Mouse (Mus musculus) heart, embryonic 15.5 days (tissue): Measurements from ENCODE around the gene Tsc22d4. TPM values are rescaled to one million over a fixed set of nuclear protein-coding genes. Genes with fewer than 3 reads are reported as not detected.

ENCODE experiments used
- ATAC-seq: fragments of 200-750 bp; cut with Nextera tagmentation; replicated peaks from 2 replicates; pipeline ENCODE4 v1.8.0; 2017; ENCODE audit warnings: low read depth, moderate TSS enrichment; ENCODE audit not compliant: insufficient number of reproducible peaks, insufficient read depth, low FRiP score
- H3K27ac ChIP-seq: fragments of 300-500 bp; sonication (generic); 2 replicates; pipeline ENCODE4 v1.5.1; 2015; ENCODE audit warnings: mild to moderate bottlenecking, inconsistent platforms
- H3K27me3 ChIP-seq: fragments of 300-500 bp; sonication (generic); 2 replicates; pipeline ENCODE4 v1.6.1; 2015; ENCODE audit warnings: inconsistent platforms
- H3K36me3 ChIP-seq: fragments of 300-500 bp; sonication (generic); 2 replicates; pipeline ENCODE4 v1.6.1; 2015; ENCODE audit warnings: mild to moderate bottlenecking, inconsistent platforms
- H3K4me1 ChIP-seq: fragments of 300-500 bp; sonication (generic); replicated peaks from 2 replicates; pipeline ENCODE4 v1.6.1; 2015; ENCODE audit warnings: inconsistent platforms
- H3K4me2 ChIP-seq: fragments of 300-500 bp; sonication (generic); 2 replicates; pipeline ENCODE4 v1.6.1; 2015; ENCODE audit warnings: inconsistent platforms, mild to moderate bottlenecking, moderate library complexity
- H3K4me3 ChIP-seq: fragments of 300-500 bp; sonication (generic); 2 replicates; pipeline ENCODE4 v1.5.1; 2015; ENCODE audit warnings: mild to moderate bottlenecking, inconsistent platforms
- H3K9ac ChIP-seq: fragments of 300-500 bp; sonication (generic); 2 replicates; pipeline ENCODE4 v1.6.1; 2015; ENCODE audit warnings: mild to moderate bottlenecking, inconsistent platforms
- H3K9me3 ChIP-seq: fragments of 300-500 bp; sonication (generic); replicated peaks from 2 replicates; pipeline ENCODE4 v1.6.1; 2016; ENCODE audit warnings: inconsistent platforms
- WGBS: fragments of 180-500 bp; shearing (Covaris S2); methylation state at CpG from one replicate; pipeline ENCODE4 v1.1.7; 2015; ENCODE audit warnings: mixed read lengths; 5-methylcytosine and 5-hydroxymethylcytosine counted together
- polyA plus RNA-seq: library from polyadenylated mRNA; unstranded; fragments of >200 nt; fragmentation: Nextera tagmentation; extraction: Ambion mirVana; gene quantifications from 2 replicates; pipeline ENCODE4 v1.2.1, GENCODE M21; 2015

The Tsc22d4 gene
- polyA plus RNA-seq, 1 experiment from 2014 or later, result 130 TPM

GRCm38 (mm10) chr5:137783901-137784540, 38.5 kb downstream of the Tsc22d4 start:
- no peaks in the 10 kb centered on the region for H3K9me3 ChIP-seq
- H3K4me1 ChIP-seq, result peaks cover 51% of the 10 kb centered on the region
- H3K36me3 ChIP-seq, result peaks cover 32% of the 10 kb centered on the region
- peak overlapping the region; percentile 90 for H3K9ac ChIP-seq
- H3K4me2 ChIP-seq, result peak overlapping the region; percentile 95
- no peak overlapping the region for H3K27ac ChIP-seq
- H3K4me3 ChIP-seq, result peak overlapping the region; percentile 86
- WGBS, result 60% methylated on average over 9 of the region's 9 CpGs
- ATAC-seq, result no peak
- H3K27me3 ChIP-seq, result no peaks in the 10 kb centered on the region

GRCm38 (mm10) chr5:137784546-137784945, 39.0 kb downstream of the Tsc22d4 start:
- Histone ChIP-seq H3K36me3 (peaks cover 32% of the 10 kb centered on the region), H3K4me3 (peak overlapping the region; percentile 86), H3K9ac (peak overlapping the region; percentile 90), H3K27me3 (no peaks in the 10 kb centered on the region), H3K4me1 (peaks cover 48% of the 10 kb centered on the region), H3K9me3 (no peaks in the 10 kb centered on the region), H3K4me2 (peak overlapping the region; percentile 95), H3K27ac (peak overlapping the region; percentile 100; the same call in 1 of the 2 replicates)
- 73% methylated on average over 14 of the region's 14 CpGs for WGBS
- ATAC-seq, result no peak

- Histone ChIP-seq H3K9ac (peak overlapping the region; percentile 90), H3K4me1 (peaks cover 40% of the 10 kb centered on the region), H3K27ac (peak overlapping the region; percentile 100), H3K27me3 (no peaks in the 10 kb centered on the region), H3K4me2 (peak overlapping the region; percentile 95), H3K36me3 (peaks cover 28% of the 10 kb centered on the region), H3K9me3 (no peaks in the 10 kb centered on the region), H3K4me3 (peak overlapping the region; percentile 86)
- under 1% methylated on average over 56 of the region's 62 CpGs for WGBS
- no peak for ATAC-seq
Observed at GRCm38 (mm10) chr5:137785164-137786031, 39.9 kb downstream of the Tsc22d4 start.

GRCm38 (mm10) chr5:137786109-137786942, 40.8 kb downstream of the Tsc22d4 start:
- peak overlapping the region; percentile 90 for H3K9ac ChIP-seq
- no peaks in the 10 kb centered on the region for H3K27me3 ChIP-seq
- under 1% methylated on average over 79 of the region's 79 CpGs for WGBS
- peak; percentile 92 for ATAC-seq
- H3K4me2 ChIP-seq, result peak overlapping the region; percentile 95
- peaks cover 20% of the 10 kb centered on the region for H3K36me3 ChIP-seq
- peak overlapping the region; percentile 100 for H3K27ac ChIP-seq
- H3K4me1 ChIP-seq, result peaks cover 39% of the 10 kb centered on the region
- H3K4me3 ChIP-seq, result peak overlapping the region; percentile 86
- no peaks in the 10 kb centered on the region for H3K9me3 ChIP-seq

- H3K36me3 ChIP-seq, result peaks cover 10% of the 10 kb centered on the region
- peak within 1 kb of the TSS; percentile 100 for H3K27ac ChIP-seq
- H3K9me3 ChIP-seq, result no peaks in the 10 kb centered on the region
- peaks cover 38% of the 10 kb centered on the region for H3K4me1 ChIP-seq
- H3K9ac ChIP-seq, result peak within 1 kb of the TSS; percentile 90
- H3K4me2 ChIP-seq, result peak within 1 kb of the TSS; percentile 95
- H3K4me3 ChIP-seq, result peak within 1 kb of the TSS; percentile 86
- under 1% methylated on average over 48 of the region's 48 CpGs for WGBS
- peak; percentile 54 for ATAC-seq
- H3K27me3 ChIP-seq, result no peaks in the 10 kb centered on the region
Observed at GRCm38 (mm10) chr5:137787151-137787928, 41.8 kb downstream of the Tsc22d4 start, which contains the start of the genes Mepce and Zcwpw1. Gene Mepce (minus strand): TSS chr5:137787655. Gene Zcwpw1 (plus strand): TSS chr5:137787798.

GRCm38 (mm10) chr5:137788171-137788570, 42.6 kb downstream of the Tsc22d4 start:
- ATAC-seq, result no peak
- H3K9me3 ChIP-seq, result no peaks in the 10 kb centered on the region
- 70% methylated on average over 24 of the region's 24 CpGs for WGBS
- H3K27me3 ChIP-seq, result no peaks in the 10 kb centered on the region
- peak overlapping the region; percentile 95 for H3K4me2 ChIP-seq
- no peak overlapping the region for H3K9ac ChIP-seq
- peaks cover 2% of the 10 kb centered on the region; the same call in 1 of the 2 replicates for H3K36me3 ChIP-seq
- peaks cover 30% of the 10 kb centered on the region for H3K4me1 ChIP-seq
- H3K27ac ChIP-seq, result no peak overlapping the region
- peak overlapping the region; percentile 86 for H3K4me3 ChIP-seq

GRCm38 (mm10) chr5:137788946-137789531, 43.5 kb downstream of the Tsc22d4 start:
- no peak overlapping the region for H3K4me3 ChIP-seq
- no peaks in the 10 kb centered on the region for H3K27me3 ChIP-seq
- no peak for ATAC-seq
- H3K4me1 ChIP-seq, result peaks cover 22% of the 10 kb centered on the region
- 87% methylated on average over 2 of the region's 2 CpGs for WGBS
- no peak overlapping the region for H3K4me2 ChIP-seq
- H3K36me3 ChIP-seq, result no peaks in the 10 kb centered on the region
- H3K27ac ChIP-seq, result no peak overlapping the region
- H3K9ac ChIP-seq, result no peak overlapping the region
- H3K9me3 ChIP-seq, result no peaks in the 10 kb centered on the region

- H3K4me1 ChIP-seq, result peaks cover 7% of the 10 kb centered on the region
- H3K9ac ChIP-seq, result no peak overlapping the region
- no peak for ATAC-seq
- H3K4me2 ChIP-seq, result no peak overlapping the region
- H3K36me3 ChIP-seq, result no peaks in the 10 kb centered on the region
- no peak overlapping the region for H3K27ac ChIP-seq
- no peaks in the 10 kb centered on the region for H3K9me3 ChIP-seq
- H3K4me3 ChIP-seq, result no peak overlapping the region
- H3K27me3 ChIP-seq, result no peaks in the 10 kb centered on the region
Observed at GRCm38 (mm10) chr5:137791553-137791952, 46.0 kb downstream of the Tsc22d4 start.

- no peak overlapping the region for H3K9ac ChIP-seq
- no peaks in the 10 kb centered on the region for H3K9me3 ChIP-seq
- ATAC-seq, result no peak
- 73% methylated on average over 3 of the region's 3 CpGs for WGBS
- H3K4me2 ChIP-seq, result no peak overlapping the region
- H3K27ac ChIP-seq, result no peak overlapping the region
- H3K4me3 ChIP-seq, result no peak overlapping the region
- H3K27me3 ChIP-seq, result no peaks in the 10 kb centered on the region
- H3K36me3 ChIP-seq, result no peaks in the 10 kb centered on the region
- H3K4me1 ChIP-seq, result no peaks in the 10 kb centered on the region
Observed at GRCm38 (mm10) chr5:137796606-137797005, 51.1 kb downstream of the Tsc22d4 start.

- Histone ChIP-seq H3K4me3 (no peak overlapping the region), H3K27ac (no peak overlapping the region), H3K4me2 (no peak overlapping the region), H3K36me3 (no peaks in the 10 kb centered on the region), H3K27me3 (no peaks in the 10 kb centered on the region), H3K9me3 (no peaks in the 10 kb centered on the region), H3K9ac (no peak overlapping the region), H3K4me1 (no peaks in the 10 kb centered on the region)
- 72% methylated on average over 3 of the region's 3 CpGs for WGBS
- ATAC-seq, result no peak
Observed at GRCm38 (mm10) chr5:137800917-137801316, 55.4 kb downstream of the Tsc22d4 start.
